Mouse (Mus musculus): ENCODE results near the gene Mybbp1a. TPM values are rescaled to one million over a fixed set of nuclear protein-coding genes. Genes with fewer than 3 reads are reported as not detected.

Mybbp1a gene
- total and polyA plus RNA-seq, 3 experiments: 174 to 816 (median 245) TPM

DNA sequence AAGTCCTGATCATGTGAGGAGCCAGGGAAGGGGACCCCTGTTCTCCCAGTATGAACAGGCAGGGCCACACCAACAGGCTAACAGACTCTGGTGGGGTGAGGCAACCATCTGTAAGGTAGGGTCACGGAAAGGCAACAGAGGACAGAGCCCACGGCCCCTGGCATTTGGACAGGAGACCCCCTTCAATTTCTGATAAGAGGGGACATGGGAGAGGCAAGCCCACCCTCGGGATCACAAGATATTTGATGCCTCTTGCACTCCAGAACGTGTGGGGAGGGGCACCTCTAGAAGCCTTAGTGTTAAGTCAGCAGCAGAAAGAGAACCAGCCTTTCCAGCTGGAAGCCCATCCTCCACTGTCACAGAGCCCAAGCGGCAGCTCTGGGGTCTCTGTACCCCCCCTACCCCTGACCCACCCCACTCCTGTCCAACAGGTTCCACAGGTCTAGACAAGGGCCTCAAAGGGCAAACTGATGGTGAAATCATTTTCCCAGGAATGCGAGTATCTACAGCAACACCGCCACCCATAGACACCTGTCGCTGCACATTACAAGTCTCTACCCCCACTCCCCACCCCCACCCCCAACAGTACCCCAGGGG, 35.0 kb upstream of the Mybbp1a start:
- in situ Hi-C loops (cut with MboI; ENCODE audit: low pct_ligation_motif_present, low pct_unique_long_range_greater_than_20kb, low sequenced_read_pairs): no loop called here
- Histone ChIP-seq H3K27ac (ENCODE audit: insufficient read depth, low read depth) (no peak overlapping the region), H3K9ac (ENCODE audit: insufficient read depth, low read depth) (no peak overlapping the region), H3K9me3 (replicated peaks; ENCODE audit: low read length) (peaks cover under 1% of the 10 kb centered on the region), H3K79me2 (replicated peaks; ENCODE audit: control insufficient read depth, extremely low read depth, insufficient read depth, poor library complexity, severe bottlenecking) (no peaks in the 10 kb centered on the region), H3K4me1 (ENCODE audit: control insufficient read depth in 1 of 2, insufficient read depth in 2 of 2) (peaks cover 0 to 2% of the 10 kb centered on the region in 2 experiments; a peak in 3 of 4 replicates), H3K36me3 (replicated peaks in 1 of 2; ENCODE audit: control insufficient read depth in 1 of 2, insufficient read depth in 1 of 2, low read length in 1 of 2) (no peaks in the 10 kb centered on the region), H3K4me2 (ENCODE audit: insufficient read depth, low read depth, poor library complexity, severe bottlenecking) (no peak overlapping the region), H3K4me3 (replicated peaks in 1 of 3; ENCODE audit: low read depth in 2 of 3, low read length in 2 of 3, poor library complexity in 1 of 3) (no peak overlapping the region), H3K27me3 (replicated peaks) (peaks cover 94% of the 10 kb centered on the region)
- dilution Hi-C loops (cut with MboI; ENCODE audit: extremely low pct_ligation_motif_present, extremely low pct_unique_long_range_greater_than_20kb, low sequenced_read_pairs): no loop called here
- TF ChIP-seq RAD21 (IDR thresholded peaks at IDR 0.05; ENCODE audit: low read depth, low read length) (no peak), ZMIZ1 (IDR thresholded peaks at IDR 0.05; ENCODE audit: low read depth, low read length) (no peak), ZC3H11A (IDR thresholded peaks at IDR 0.05; ENCODE audit: low read depth, low read length) (no peak), ELF1 (IDR thresholded peaks at IDR 0.05; ENCODE audit: low read depth, low read length) (no peak), CHD1 (IDR thresholded peaks at IDR 0.05; ENCODE audit: low read depth, low read length) (no peak), HCFC1 (IDR thresholded peaks at IDR 0.05; ENCODE audit: low read depth, low read length) (no peak), JUN (IDR thresholded peaks at IDR 0.05; ENCODE audit: insufficient read depth, low read depth, low read length) (no peak), ETS1 (conservative IDR thresholded peaks at IDR 0.05; ENCODE audit: low read depth, low read length) (no peak), CHD2 (IDR thresholded peaks at IDR 0.05; ENCODE audit: low read length) (no peak), MAX (IDR thresholded peaks at IDR 0.05; ENCODE audit: low read length) (no peak), SMC3 (IDR thresholded peaks at IDR 0.05; ENCODE audit: low read depth, low read length) (no peak), MXI1 (IDR thresholded peaks at IDR 0.05; ENCODE audit: low read depth, low read length) (no peak), MYC (IDR thresholded peaks at IDR 0.05; ENCODE audit: low read depth, low read length) (no peak), PAX5 (IDR thresholded peaks at IDR 0.05; ENCODE audit: low read length) (no peak), GABPA (IDR thresholded peaks at IDR 0.05; ENCODE audit: insufficient replicate concordance, low read depth, low read length) (no peak), EP300 (IDR thresholded peaks at IDR 0.05; ENCODE audit: low read length) (no peak)
- no peak for DNase-seq (ENCODE audit: extremely low read depth)

DNA sequence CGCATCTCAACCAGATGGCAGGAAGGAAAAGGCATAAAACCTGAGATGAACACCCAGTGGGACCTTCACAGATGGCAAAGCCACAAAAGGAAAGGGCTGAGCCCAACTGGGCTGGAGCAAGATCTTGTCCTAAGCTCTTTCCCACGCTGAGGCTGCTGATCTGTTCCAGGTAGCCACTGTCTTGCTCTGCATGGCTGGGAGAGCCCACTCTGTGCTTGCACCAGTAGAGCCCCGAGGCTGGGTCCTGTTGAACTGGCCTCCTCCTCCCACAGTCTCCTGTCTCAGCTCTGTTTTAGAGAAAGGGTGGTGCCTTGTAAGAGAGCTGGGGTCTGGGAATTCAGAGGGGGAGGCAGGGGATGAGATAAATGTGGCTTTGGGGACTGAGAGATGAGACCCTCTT, 34.1 kb upstream of the Mybbp1a start:
- Histone ChIP-seq H3K9ac (ENCODE audit: insufficient read depth, low read depth) (no peak overlapping the region), H3K36me3 (replicated peaks in 1 of 2; ENCODE audit: control insufficient read depth in 1 of 2, insufficient read depth in 1 of 2, low read length in 1 of 2) (no peaks in the 10 kb centered on the region), H3K27ac (ENCODE audit: insufficient read depth, low read depth) (no peak overlapping the region), H3K9me3 (replicated peaks; ENCODE audit: low read length) (peaks cover 3% of the 10 kb centered on the region), H3K4me3 (replicated peaks in 1 of 3; ENCODE audit: low read depth in 2 of 3, low read length in 2 of 3, poor library complexity in 1 of 3) (no peak overlapping the region), H3K4me2 (ENCODE audit: insufficient read depth, low read depth, poor library complexity, severe bottlenecking) (no peak overlapping the region), H3K4me1 (ENCODE audit: control insufficient read depth in 1 of 2, insufficient read depth in 2 of 2) (peaks cover 3 to 5% of the 10 kb centered on the region in 2 experiments; a peak in 3 of 4 replicates), H3K27me3 (replicated peaks) (peaks cover 94% of the 10 kb centered on the region), H3K79me2 (replicated peaks; ENCODE audit: control insufficient read depth, extremely low read depth, insufficient read depth, poor library complexity, severe bottlenecking) (no peaks in the 10 kb centered on the region)
- no peak for DNase-seq (ENCODE audit: extremely low read depth)
- dilution Hi-C loops (cut with MboI; ENCODE audit: extremely low pct_ligation_motif_present, extremely low pct_unique_long_range_greater_than_20kb, low sequenced_read_pairs) (no loop called here), in situ Hi-C loops (cut with MboI; ENCODE audit: low pct_ligation_motif_present, low pct_unique_long_range_greater_than_20kb, low sequenced_read_pairs) (no loop called here)
- TF ChIP-seq USF2 (conservative IDR thresholded peaks at IDR 0.05; ENCODE audit: low read depth, low read length) (no peak), ZMIZ1 (IDR thresholded peaks at IDR 0.05; ENCODE audit: low read depth, low read length) (no peak), CHD1 (IDR thresholded peaks at IDR 0.05; ENCODE audit: low read depth, low read length) (no peak), TBP (conservative IDR thresholded peaks at IDR 0.05; ENCODE audit: low read depth, low read length) (no peak), KAT2A (IDR thresholded peaks at IDR 0.05; ENCODE audit: insufficient replicate concordance, low read length) (no peak), MYC (IDR thresholded peaks at IDR 0.05; ENCODE audit: low read depth, low read length) (no peak), RCOR1 (conservative IDR thresholded peaks at IDR 0.05; ENCODE audit: low read depth, low read length) (no peak), RAD21 (IDR thresholded peaks at IDR 0.05; ENCODE audit: low read depth, low read length) (no peak), MEF2A (IDR thresholded peaks at IDR 0.05; ENCODE audit: borderline replicate concordance, low read depth, low read length) (no peak), POLR2A (IDR thresholded peaks at IDR 0.05; ENCODE audit: low read depth, low read length) (no peak), CHD2 (IDR thresholded peaks at IDR 0.05; ENCODE audit: low read length) (no peak)

Measured in CH12.LX (cell line).